Mouse (Mus musculus): ENCODE results near the gene Chtop.

The Chtop gene

GRCm38 (mm10) chr3:90508950-90509746 is at the start of gene Chtop:
TSS of gene Chtop (minus strand) at chr3:90509498.
- DNase-seq (ENCODE audit: low read depth, low spot score) = peak; percentile 100

GRCm38 (mm10) chr3:90555954-90556353 is 46.7 kb upstream of the Chtop start:
- DNase-seq (ENCODE audit: low read depth, low spot score) = no peak

GRCm38 (mm10) chr3:90552231-90552630 is 42.9 kb upstream of the Chtop start:
- DNase-seq (ENCODE audit: low read depth, low spot score) = no peak

GRCm38 (mm10) chr3:90550421-90550790 is 41.1 kb upstream of the Chtop start:
- DNase-seq (ENCODE audit: low read depth, low spot score) = no peak

GRCm38 (mm10) chr3:90549676-90550420 is 40.5 kb upstream of the Chtop start:
- DNase-seq (ENCODE audit: low read depth, low spot score) = no peak

- no peak for DNase-seq (ENCODE audit: low read depth, low spot score)
Observed at GRCm38 (mm10) chr3:90540904-90541303, 31.6 kb upstream of the Chtop start.

- DNase-seq (ENCODE audit: low read depth, low spot score) = no peak
Observed at GRCm38 (mm10) chr3:90537905-90538296, 28.6 kb upstream of the Chtop start.

GRCm38 (mm10) chr3:90537141-90537904 is 28.0 kb upstream of the Chtop start, which contains the start of gene S100a16:
TSS of gene S100a16 (plus strand) at chr3:90537254.
- no peak for DNase-seq (ENCODE audit: low read depth, low spot score)

GRCm38 (mm10) chr3:90535446-90535845 is 26.1 kb upstream of the Chtop start:
- DNase-seq (ENCODE audit: low read depth, low spot score) = no peak

GRCm38 (mm10) chr3:90531713-90532112 is 22.4 kb upstream of the Chtop start:
- no peak for DNase-seq (ENCODE audit: low read depth, low spot score)

- no peak for DNase-seq (ENCODE audit: low read depth, low spot score)
Observed at GRCm38 (mm10) chr3:90527291-90527873, 18.1 kb upstream of the Chtop start.

- no peak for DNase-seq (ENCODE audit: low read depth, low spot score)
Observed at GRCm38 (mm10) chr3:90526580-90526979, 17.3 kb upstream of the Chtop start, which contains the start of gene S100a14. TSS of gene S100a14 (plus strand) at chr3:90526856.

GRCm38 (mm10) chr3:90526076-90526475 is 16.8 kb upstream of the Chtop start:
- DNase-seq (ENCODE audit: low read depth, low spot score) = no peak

GRCm38 (mm10) chr3:90525421-90525820 is 16.1 kb upstream of the Chtop start:
- DNase-seq (ENCODE audit: low read depth, low spot score) = peak; percentile 55

- no peak for DNase-seq (ENCODE audit: low read depth, low spot score)
Observed at GRCm38 (mm10) chr3:90517711-90518110, 8.4 kb upstream of the Chtop start.

- DNase-seq (ENCODE audit: low read depth, low spot score) = no peak
Observed at GRCm38 (mm10) chr3:90515789-90516188, 6.5 kb upstream of the Chtop start.

GRCm38 (mm10) chr3:90515242-90515641 is 5.9 kb upstream of the Chtop start:
- DNase-seq (ENCODE audit: low read depth, low spot score) = no peak

GRCm38 (mm10) chr3:90514691-90515090 is 5.4 kb upstream of the Chtop start:
- DNase-seq (ENCODE audit: low read depth, low spot score) = peak; percentile 68

- peak; percentile 51 for DNase-seq (ENCODE audit: low read depth, low spot score)
Observed at GRCm38 (mm10) chr3:90513796-90514590, 4.7 kb upstream of the Chtop start, which contains the start of the genes S100a1 and S100a13. TSS of gene S100a1 (minus strand) at chr3:90514392. TSS of gene S100a13 (plus strand) at chr3:90514435.

- no peak for DNase-seq (ENCODE audit: low read depth, low spot score)
Observed at GRCm38 (mm10) chr3:90512948-90513642, 3.8 kb upstream of the Chtop start.

All from A20 (cell line).